Mouse (Mus musculus) ES-Bruce4 (cell line): ENCODE results near the gene Pvr.

Experiments
- CTCF ChIP-seq: IDR thresholded peaks from one replicate; pipeline ENCODE4 v1.8.1; 2011; ENCODE audit warnings: low read depth, low read length
- POLR2A ChIP-seq: IDR thresholded peaks from one replicate; pipeline ENCODE4 v1.8.1; 2011; ENCODE audit warnings: low read length; ENCODE audit not compliant: insufficient read depth

DNA sequence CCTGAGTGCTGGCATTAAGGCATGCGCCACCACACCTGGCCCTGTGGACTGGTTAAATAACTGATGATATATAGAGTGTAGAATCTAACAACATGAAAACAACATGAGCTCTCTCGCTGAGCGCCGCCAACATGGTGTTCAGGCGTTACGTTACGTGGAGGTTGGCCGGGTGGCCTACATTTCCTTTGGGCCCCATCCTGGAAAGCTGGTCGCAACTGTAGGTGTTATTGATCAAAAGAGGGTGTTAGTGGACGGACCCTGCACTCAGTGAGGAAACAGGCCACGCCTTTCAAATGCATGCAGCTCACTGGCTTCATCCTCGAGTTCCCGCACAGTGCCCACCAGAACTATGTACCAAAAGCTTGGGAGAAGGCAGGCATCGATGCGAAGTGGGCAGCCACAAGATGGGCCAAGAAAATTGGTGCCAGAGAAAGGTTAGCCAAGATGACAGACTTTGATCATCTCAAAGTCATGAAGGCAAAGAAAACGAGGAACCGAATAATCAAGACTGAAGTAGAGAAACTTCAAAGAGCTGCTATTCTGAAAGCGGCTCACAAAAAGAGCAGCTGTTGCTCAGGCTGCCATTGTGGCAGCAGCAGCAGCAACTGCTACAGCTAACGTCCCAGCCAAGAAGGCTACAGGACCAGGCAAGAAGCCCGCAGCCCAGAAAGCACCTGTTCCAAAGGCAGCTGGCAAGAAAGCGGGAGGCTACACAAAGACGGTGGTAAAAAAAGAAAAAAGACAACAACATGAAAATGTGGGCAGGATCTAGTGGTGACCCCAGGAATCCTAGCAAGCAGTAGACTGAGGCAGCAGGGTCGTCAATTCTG is 9.1 kb downstream of the Pvr start:
- TF ChIP-seq CTCF (no peak), POLR2A (no peak)
